Mouse (Mus musculus): Measurements from ENCODE around the gene Atp4b. TPM values are rescaled to one million over a fixed set of nuclear protein-coding genes. Genes with fewer than 3 reads are reported as not detected.
"Not testable (repeated sequence)": the region's sequence is repeated elsewhere in the genome, so short reads cannot be mapped to it uniquely, and the experiment has no call there.

Atp4b gene
- total RNA-seq, 2 experiments from 2014 or later = not detected

GRCm38 (mm10) chr8:13339646-13339990, 57.0 kb downstream of the Atp4b start:
- intact Hi-C loops (cut with DNase I) = no loop called here
- Histone ChIP-seq H3K27ac (no peak overlapping the region), H3K4me3 (peak overlapping the region; percentile 79)
- DNase-seq (ENCODE audit: extremely low spot score in 1 of 2, low spot score in 2 of 2) = no peak
- TF ChIP-seq CTCF (IDR thresholded peaks at IDR 0.05) = no peak

- peak overlapping the region; percentile 63; the same call in 1 of the 2 replicates for H3K27ac ChIP-seq
- peak; percentile 30 to 41 for DNase-seq (ENCODE audit: extremely low spot score in 1 of 2, low spot score in 2 of 2)
- peak overlapping the region; percentile 79 for H3K4me3 ChIP-seq
- TF ChIP-seq CTCF (IDR thresholded peaks at IDR 0.05) = no peak
- intact Hi-C loops (cut with DNase I) = no loop called here
Measured at GRCm38 (mm10) chr8:13338901-13339645, 57.6 kb downstream of the Atp4b start.

- H3K4me3 ChIP-seq = peak within 1 kb of the TSS; percentile 79
- peak within 1 kb of the TSS; percentile 63; the same call in 1 of the 2 replicates for H3K27ac ChIP-seq
- intact Hi-C loops (cut with DNase I) = no loop called here
- TF ChIP-seq CTCF (IDR thresholded peaks at IDR 0.05) = no peak
- peak; percentile 83 to 87 for DNase-seq (ENCODE audit: extremely low spot score in 1 of 2, low spot score in 2 of 2)
Measured at GRCm38 (mm10) chr8:13338255-13338860, 58.3 kb downstream of the Atp4b start, which contains the start of gene Tfdp1. Tfdp1 (plus strand) TSS chr8:13338751.

- no peak for DNase-seq (ENCODE audit: extremely low spot score in 1 of 2, low spot score in 2 of 2)
- intact Hi-C loops (cut with DNase I) = no loop called here
- no peak overlapping the region for H3K27ac ChIP-seq
- no peak for TF ChIP-seq CTCF (IDR thresholded peaks at IDR 0.05)
- H3K4me3 ChIP-seq = peak overlapping the region; percentile 42
Measured at GRCm38 (mm10) chr8:13337678-13338077, 58.9 kb downstream of the Atp4b start.

- H3K27ac ChIP-seq; intact Hi-C loops (cut with DNase I); H3K4me3 ChIP-seq; DNase-seq (ENCODE audit: extremely low spot score in 1 of 2, low spot score in 2 of 2): not testable (repeated sequence)
Measured at GRCm38 (mm10) chr8:13337245-13337644, 59.4 kb downstream of the Atp4b start.

Other genes with a start within 250 kb of the Atp4b start
- gene Lamp1, start 237.7 kb downstream of the Atp4b start, total RNA-seq (2021) = 100 to 1,000 TPM; 251 to 255 TPM
- gene Grtp1, start 196.2 kb downstream of the Atp4b start, total RNA-seq (2021) = 1 to 10 TPM; 3.1 to 5.0 TPM
- gene Adprhl1, start 142.7 kb downstream of the Atp4b start, total RNA-seq (2021) = 1 to 10 TPM; 1.4 to 1.7 TPM
- 10 to 100 TPM; 40.5 to 46.0 TPM for gene Dcun1d2, start 108.7 kb downstream of the Atp4b start, total RNA-seq (2021)
- 10 to 100 TPM; 47.3 to 51.9 TPM for gene Tmco3, start 108.6 kb downstream of the Atp4b start, total RNA-seq (2021)
- gene Tfdp1, start 58.1 kb downstream of the Atp4b start, total RNA-seq (2021) = 10 to 100 TPM; 58.5 to 62.5 TPM
- gene Grk1, start 8.3 kb upstream of the Atp4b start, total RNA-seq (2021) = not detected
- 1 to 10 TPM; 3.6 to 5.9 TPM for gene Tmem255b, start 38.4 kb upstream of the Atp4b start, total RNA-seq (2021)
- gene Gas6, start 97.7 kb upstream of the Atp4b start, total RNA-seq (2021) = 10 to 100 TPM; 96.8 to 98.7 TPM
- under 1 TPM; 0.38 to 0.77 TPM for gene 1700029H14Rik, start 165.6 kb upstream of the Atp4b start, total RNA-seq (2021)

Data from left cerebral cortex, adult 2 months (tissue).